Mouse (Mus musculus) lung, postnatal 25 days (tissue): Measurements from ENCODE around the gene Atxn2.

ENCODE experiments used
- DNase-seq: peaks from one replicate; pipeline ENCODE4 v3.0.0; 2022; ENCODE audit warnings: low spot score

Gene Atxn2

DNA sequence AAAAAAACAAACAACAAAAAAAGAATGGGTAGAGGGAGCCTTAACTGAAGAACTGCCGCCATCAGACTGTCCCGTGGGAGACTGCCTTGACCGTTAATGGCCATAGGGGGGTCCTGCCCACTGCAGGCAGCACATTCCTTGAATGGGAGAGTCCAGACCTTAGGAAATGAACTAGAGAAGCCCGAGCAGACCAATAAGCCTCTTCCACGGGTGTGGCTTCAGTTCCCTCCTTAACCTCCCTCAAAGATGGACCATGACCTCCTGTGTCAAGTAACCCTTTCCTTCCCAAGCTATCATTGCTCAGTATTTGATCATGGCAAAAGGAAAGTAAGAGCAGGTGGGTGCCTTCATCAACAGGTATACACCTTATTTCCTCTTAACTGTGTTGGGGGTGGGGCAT, 150.8 kb downstream of the Atxn2 start:
- no peak for DNase-seq

- no peak for DNase-seq
Observed at GRCm38 (mm10) chr5:121864330-121864729, 153.2 kb downstream of the Atxn2 start.
